Comparison of ENCODE assay signal across 8 mouse cellular contexts in the genomic region with DNA sequence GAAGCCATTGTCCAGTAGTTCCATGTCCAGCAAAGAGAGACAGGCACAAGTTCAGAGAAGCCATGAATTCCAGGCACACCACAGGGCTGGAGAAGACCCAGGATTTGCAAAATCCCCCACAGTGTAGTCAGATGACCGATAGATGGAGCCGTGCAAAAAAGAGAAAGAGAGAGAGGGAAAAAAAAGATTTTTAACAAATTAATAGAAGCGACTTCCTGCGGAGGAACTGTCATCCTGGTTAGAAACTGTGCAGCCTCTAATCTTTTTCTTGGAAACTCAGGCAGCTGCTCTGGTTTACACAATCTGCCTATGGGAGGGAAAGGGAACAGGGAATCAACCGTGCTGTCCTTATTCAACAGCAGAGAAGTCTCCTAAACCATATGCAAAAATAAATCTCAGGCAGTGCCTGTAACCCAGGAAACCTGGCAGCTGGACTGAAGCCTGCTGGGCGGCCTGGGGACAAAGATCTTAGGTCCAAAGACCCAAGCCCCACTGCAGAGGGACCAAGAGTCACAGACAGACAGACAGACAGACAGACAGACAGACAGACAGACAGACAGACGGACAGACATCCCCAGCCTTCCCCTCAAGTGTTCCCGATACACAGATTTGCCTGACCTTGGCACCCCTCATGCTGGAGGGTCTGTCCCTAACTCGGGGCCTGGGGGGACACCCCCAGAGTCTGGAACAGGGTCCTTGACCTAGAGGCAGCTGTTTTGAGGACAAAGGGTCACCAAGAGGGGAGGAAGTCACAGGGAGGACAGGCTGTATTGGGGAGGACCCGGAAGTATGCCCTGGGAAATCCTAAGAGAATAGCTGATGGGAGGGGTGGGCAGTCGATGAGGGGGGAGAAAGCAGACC. TPM values are rescaled to one million over a fixed set of nuclear protein-coding genes. Genes with fewer than 3 reads are reported as not detected.
DNase-seq lines count a peak whose midpoint lies in the region; ATAC-seq and TF ChIP-seq lines count a peak whose summit lies in the region.

No protein-coding gene starts in this region.

- no peak overlapping the region for H3K9ac ChIP-seq in kidney, postnatal 0 days (ENCODE audit: low read depth, low read length)
- no peak overlapping the region for H3K9ac ChIP-seq in stomach, embryonic 15.5 days

- H3K4me3 ChIP-seq in brown adipose tissue, adult 24 weeks (ENCODE audit: insufficient read depth, low read depth, low read length), result no peak overlapping the region
- peak overlapping the region; percentile 45 for H3K4me3 ChIP-seq in heart, embryonic 10.5 days
- no peak overlapping the region for H3K4me3 ChIP-seq in kidney, postnatal 0 days (replicated peaks; ENCODE audit: low read depth, low read length)
- peak overlapping the region; percentile 2; the same call in 1 of the 2 replicates for H3K4me3 ChIP-seq in stomach, embryonic 15.5 days (replicated peaks)

- ATAC-seq in kidney, postnatal 0 days (replicated peaks; ENCODE audit: low FRiP score, low read depth), result peak; percentile 38
- peak; percentile 9; the same call in 1 of the 2 replicates for ATAC-seq in stomach, embryonic 15.5 days (ENCODE audit: insufficient read depth, low FRiP score, low read depth)
- no peak for ATAC-seq in CD4-positive, CD25-positive, alpha-beta regulatory T cell, adult 4 months

- TF ChIP-seq CTCF in kidney, postnatal 0 days (IDR thresholded peaks at IDR 0.05; ENCODE audit: low read depth), result peak; percentile 67

- WGBS in heart, embryonic 10.5 days, result 4% methylated on average over 11 of the region's 11 CpGs
- 0% methylated on average over 11 of the region's 11 CpGs for WGBS in kidney, postnatal 0 days
- WGBS in stomach, embryonic 15.5 days, result 3% methylated on average over 11 of the region's 11 CpGs

- no peaks in the 10 kb centered on the region for H3K9me3 ChIP-seq in heart, embryonic 10.5 days
- H3K9me3 ChIP-seq in kidney, postnatal 0 days (replicated peaks; ENCODE audit: low read length), result no peaks in the 10 kb centered on the region
- H3K9me3 ChIP-seq in stomach, embryonic 15.5 days, result no peaks in the 10 kb centered on the region

- H3K36me3 ChIP-seq in heart, embryonic 10.5 days, result no peaks in the 10 kb centered on the region
- H3K36me3 ChIP-seq in kidney, postnatal 0 days (ENCODE audit: insufficient read depth, low read length), result no peaks in the 10 kb centered on the region
- no peaks in the 10 kb centered on the region for H3K36me3 ChIP-seq in stomach, embryonic 15.5 days

- peaks cover 8% of the 10 kb centered on the region for H3K4me1 ChIP-seq in brown adipose tissue, adult 24 weeks (ENCODE audit: control insufficient read depth, insufficient read depth, insufficient read length, low read length)
- peaks cover 35% of the 10 kb centered on the region for H3K4me1 ChIP-seq in heart, embryonic 10.5 days
- peaks cover 52% of the 10 kb centered on the region for H3K4me1 ChIP-seq in kidney, postnatal 0 days (replicated peaks; ENCODE audit: insufficient read depth, low read length)
- H3K4me1 ChIP-seq in stomach, embryonic 15.5 days, result peaks cover 43% of the 10 kb centered on the region

- peak overlapping the region; percentile 38 for H3K4me2 ChIP-seq in kidney, postnatal 0 days (ENCODE audit: low read length)
- peak overlapping the region; percentile 42 for H3K4me2 ChIP-seq in stomach, embryonic 15.5 days

- H3K27ac ChIP-seq in brown adipose tissue, adult 24 weeks (replicated peaks; ENCODE audit: low read depth, low read length), result peak overlapping the region; percentile 9; the same call in 1 of the 2 replicates
- H3K27ac ChIP-seq in heart, embryonic 10.5 days, result peak overlapping the region; percentile 85
- peak overlapping the region; percentile 83 for H3K27ac ChIP-seq in kidney, postnatal 0 days
- peak overlapping the region; percentile 94 for H3K27ac ChIP-seq in stomach, embryonic 15.5 days

- DNase-seq in heart, adult 18-20 months, result peak; percentile 54 to 61
- DNase-seq in heart, adult 11 months, result no peak
- DNase-seq in heart, embryonic 10.5 days (ENCODE audit: low spot score), result no peak
- DNase-seq in kidney, postnatal 0 days (ENCODE audit: low spot score), result peak; percentile 95
- DNase-seq in lung, postnatal 36 days, result peak; percentile 51

- H3K27me3 ChIP-seq in heart, embryonic 10.5 days (ENCODE audit: insufficient read depth, poor library complexity, severe bottlenecking), result peaks cover 83% of the 10 kb centered on the region
- H3K27me3 ChIP-seq in kidney, postnatal 0 days (ENCODE audit: insufficient read depth, low read length), result no peaks in the 10 kb centered on the region
- no peaks in the 10 kb centered on the region for H3K27me3 ChIP-seq in stomach, embryonic 15.5 days (replicated peaks)

RNA-seq across cellular contexts. Expression of a gene that starts 9.1 kb away (rescaled TPM):
- total RNA-seq in heart, adult 18-20 months (2021), result 10 to 100 TPM; 12.3 to 12.6 TPM
- polyA plus RNA-seq in brown adipose tissue, adult 24 weeks (2012; ENCODE audit: insufficient read depth, insufficient read length, missing spikeins), result 5.5 and 6.3 TPM in 2 replicates
- polyA plus RNA-seq in heart, embryonic 10.5 days (2016; fragmentation: Nextera tagmentation; extraction: Ambion mirVana), result 0.38 and 0.70 TPM in 2 replicates
- 13.8 and 14.5 TPM in 2 replicates for polyA plus RNA-seq in kidney, postnatal 0 days (2015; fragmentation: Nextera tagmentation; extraction: Ambion mirVana)
- 5.0 and 5.2 TPM in 2 replicates for polyA plus RNA-seq in stomach, embryonic 15.5 days (2015; fragmentation: Nextera tagmentation; extraction: Ambion mirVana)
- polyA plus RNA-seq in CD4-positive, CD25-positive, alpha-beta regulatory T cell, adult 4 months (2017; shearing (Covaris generic)), result 1 to 10 TPM in 1 of 2 experiments, under 1 TPM in 1; 0.95 to 1.2 TPM

RNA-seq across cellular contexts. Expression of a gene that starts 28.7 kb away (rescaled TPM):
- total RNA-seq in heart, adult 18-20 months (2021), result 10 to 100 TPM; 76.1 to 88.4 TPM
- 29.9 and 31.2 TPM in 2 replicates for polyA plus RNA-seq in brown adipose tissue, adult 24 weeks (2012; ENCODE audit: insufficient read depth, insufficient read length, missing spikeins)
- 22.2 and 24.9 TPM in 2 replicates for polyA plus RNA-seq in heart, embryonic 10.5 days (2016; fragmentation: Nextera tagmentation; extraction: Ambion mirVana)
- 23.6 and 25.3 TPM in 2 replicates for polyA plus RNA-seq in kidney, postnatal 0 days (2015; fragmentation: Nextera tagmentation; extraction: Ambion mirVana)
- 15.7 and 18.6 TPM in 2 replicates for polyA plus RNA-seq in stomach, embryonic 15.5 days (2015; fragmentation: Nextera tagmentation; extraction: Ambion mirVana)
- 10 to 100 TPM; 12.2 to 16.9 TPM for polyA plus RNA-seq in CD4-positive, CD25-positive, alpha-beta regulatory T cell, adult 4 months (2017; shearing (Covaris generic))

Comparison
In these comparisons a context has a peak if more than half of its experiments do, and no peak if none do; other contexts are left out.
1. DNase-seq: peak in heart, adult 18-20 months (2 of 2), kidney, postnatal 0 days (single experiment) and lung, postnatal 36 days (single experiment); none in heart, adult 11 months (single experiment) and heart, embryonic 10.5 days (single experiment).
2. H3K27ac ChIP-seq: peak in every context shown above with its lines; median percentile 94 in stomach, embryonic 15.5 days; 85 in heart, embryonic 10.5 days; 83 in kidney, postnatal 0 days; 9 in brown adipose tissue, adult 24 weeks.
3. H3K4me3 ChIP-seq: peak in heart, embryonic 10.5 days (single experiment) and stomach, embryonic 15.5 days (single experiment); none in brown adipose tissue, adult 24 weeks (single experiment) and kidney, postnatal 0 days (single experiment).